Mouse (Mus musculus) kidney, adult 2 months (tissue): ENCODE results near the gene Olfr972.
"Not testable (repeated sequence)": the region's sequence is repeated elsewhere in the genome, so short reads cannot be mapped to it uniquely, and the experiment has no call there.

ENCODE experiments used
- CTCF ChIP-seq: fragments of 200-500 bp; conservative IDR thresholded peaks from 2 replicates; pipeline ENCODE4 v1.5.1; 2011; ENCODE audit warnings: low read depth, mild to moderate bottlenecking, control low read depth, low read length, moderate library complexity, mixed read lengths; ENCODE audit not compliant: insufficient read depth, insufficient read length
- POLR2A ChIP-seq: fragments of 200-500 bp; IDR thresholded peaks from one replicate; pipeline ENCODE4 v1.6.1; 2011; ENCODE audit warnings: low read depth, low read length, control low read depth

- not testable (repeated sequence) for TF ChIP-seq CTCF, POLR2A
Measured at GRCm38 (mm10) chr9:39836576-39836975, 29.6 kb upstream of the Olfr972 start, which contains the start of gene Olfr971.
